Mouse (Mus musculus) cerebellum, adult 2 months (tissue): ENCODE measurements around the gene Mki67.

Experiments used
- CTCF ChIP-seq: fragments of 200-500 bp; IDR thresholded peaks from 2 replicates; pipeline ENCODE4 v1.5.1; 2011; ENCODE audit warnings: low read depth, mild to moderate bottlenecking, control low read depth, low read length, moderate library complexity, borderline replicate concordance; ENCODE audit not compliant: insufficient read depth
- POLR2A ChIP-seq: fragments of 200-500 bp; IDR thresholded peaks from 2 replicates; pipeline ENCODE4 v1.6.1; 2011; ENCODE audit warnings: low read length, control low read depth, borderline replicate concordance; ENCODE audit not compliant: insufficient read depth

GRCm38 (mm10) chr7:135676722-135677121 is 39.4 kb downstream of the Mki67 start:
- no peak for TF ChIP-seq CTCF
- no peak for TF ChIP-seq POLR2A
